Mouse (Mus musculus) layer of hippocampus, postnatal 36 days (tissue): ENCODE data around the gene Fgfr2. TPM values are rescaled to one million over a fixed set of nuclear protein-coding genes. Genes with fewer than 3 reads are reported as not detected.
A peak's percentile ranks its signal among the peaks of the same experiment; 100 is the strongest.

Experiments used
- DNase-seq, 2 experiments: peaks; one replicate each; pipeline ENCODE4 v3.0.0; 2022
- total RNA-seq, 2 experiments: library from RNA; stranded (reverse); gene quantifications; 2 replicates each; pipeline ENCODE4 v1.2.3; 2021

Fgfr2 gene
- total RNA-seq, 2 experiments from 2014 or later = 45.4 to 47.9 TPM

- DNase-seq = no peak
Measured at GRCm38 (mm10) chr7:130278738-130279705, 2844.1 kb downstream of the Fgfr2 start.

GRCm38 (mm10) chr7:130278000-130278737 is 2845.0 kb downstream of the Fgfr2 start:
- DNase-seq = no peak

- peak; percentile 64 to 66 for DNase-seq
Measured at GRCm38 (mm10) chr7:130273265-130273664, 2849.9 kb downstream of the Fgfr2 start.

GRCm38 (mm10) chr7:130270807-130271206 is 2852.3 kb downstream of the Fgfr2 start:
- no peak for DNase-seq

GRCm38 (mm10) chr7:130269124-130269867 is 2853.9 kb downstream of the Fgfr2 start:
- DNase-seq = no peak

- DNase-seq = no peak
Measured at GRCm38 (mm10) chr7:130267099-130267498, 2856.1 kb downstream of the Fgfr2 start.

- peak in 1 of 2 experiments; percentile 57 for DNase-seq
Measured at GRCm38 (mm10) chr7:130266166-130266490, 2857.0 kb downstream of the Fgfr2 start.

- DNase-seq = peak; percentile 62 to 69
Measured at GRCm38 (mm10) chr7:130265319-130266165, 2857.6 kb downstream of the Fgfr2 start.

- peak; percentile 60 to 66 for DNase-seq
Measured at GRCm38 (mm10) chr7:130264616-130265318, 2858.4 kb downstream of the Fgfr2 start.

GRCm38 (mm10) chr7:130263799-130264351 is 2859.3 kb downstream of the Fgfr2 start:
- DNase-seq = no peak

- no peak for DNase-seq
Measured at GRCm38 (mm10) chr7:130263233-130263594, 2859.9 kb downstream of the Fgfr2 start.

GRCm38 (mm10) chr7:130262528-130263232 is 2860.5 kb downstream of the Fgfr2 start:
- no peak for DNase-seq

GRCm38 (mm10) chr7:130261684-130262527 is 2861.2 kb downstream of the Fgfr2 start:
- no peak for DNase-seq

- no peak for DNase-seq
Measured at GRCm38 (mm10) chr7:130260905-130261683, 2862.1 kb downstream of the Fgfr2 start.

GRCm38 (mm10) chr7:130260060-130260459 is 2863.1 kb downstream of the Fgfr2 start:
- no peak for DNase-seq

GRCm38 (mm10) chr7:130258704-130259295 is 2864.3 kb downstream of the Fgfr2 start:
- no peak for DNase-seq

- DNase-seq = no peak
Measured at GRCm38 (mm10) chr7:130257991-130258703, 2865.0 kb downstream of the Fgfr2 start.
